Mouse (Mus musculus) T-helper 1 cell (primary cell): ENCODE measurements around the gene Tmem35b.
"Not testable (repeated sequence)": the region's sequence is repeated elsewhere in the genome, so short reads cannot be mapped to it uniquely, and the experiment has no call there.

ENCODE experiments used
- in situ Hi-C: fragments of 300-600 bp; cut with MboI, MseI; formaldehyde crosslinking; loops from one replicate; pipeline ENCODE4 v1.15.1; 2025; ENCODE audit warnings: high pct_unique_total_duplicates

Tmem35b gene

GRCm38 (mm10) chr4:127123391-127123790 is at the start of gene Tmem35b:
Gene Tmem35b (plus strand): TSS chr4:127123691.
- in situ Hi-C loops = no loop called here

DNA sequence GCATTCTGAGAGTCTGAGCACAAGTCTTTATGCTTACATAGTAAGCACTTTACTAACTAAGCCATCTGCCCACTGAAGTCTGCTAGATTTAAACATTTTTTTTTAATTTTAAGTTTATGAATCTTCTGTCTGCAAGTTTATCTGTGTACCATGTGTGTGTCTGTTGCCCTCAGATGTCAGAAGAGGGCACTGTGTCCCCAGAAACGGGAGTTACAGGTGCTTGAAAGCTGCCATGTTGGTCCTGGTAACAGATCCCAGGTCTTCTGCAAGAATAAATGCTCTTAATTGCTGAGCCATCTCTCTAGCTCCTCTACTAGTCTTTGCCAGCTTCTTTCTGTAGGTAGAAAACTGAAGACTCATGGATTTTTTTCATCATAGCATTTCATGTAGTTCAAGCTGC is 48.6 kb upstream of the Tmem35b start:
- in situ Hi-C loops = no loop called here

DNA sequence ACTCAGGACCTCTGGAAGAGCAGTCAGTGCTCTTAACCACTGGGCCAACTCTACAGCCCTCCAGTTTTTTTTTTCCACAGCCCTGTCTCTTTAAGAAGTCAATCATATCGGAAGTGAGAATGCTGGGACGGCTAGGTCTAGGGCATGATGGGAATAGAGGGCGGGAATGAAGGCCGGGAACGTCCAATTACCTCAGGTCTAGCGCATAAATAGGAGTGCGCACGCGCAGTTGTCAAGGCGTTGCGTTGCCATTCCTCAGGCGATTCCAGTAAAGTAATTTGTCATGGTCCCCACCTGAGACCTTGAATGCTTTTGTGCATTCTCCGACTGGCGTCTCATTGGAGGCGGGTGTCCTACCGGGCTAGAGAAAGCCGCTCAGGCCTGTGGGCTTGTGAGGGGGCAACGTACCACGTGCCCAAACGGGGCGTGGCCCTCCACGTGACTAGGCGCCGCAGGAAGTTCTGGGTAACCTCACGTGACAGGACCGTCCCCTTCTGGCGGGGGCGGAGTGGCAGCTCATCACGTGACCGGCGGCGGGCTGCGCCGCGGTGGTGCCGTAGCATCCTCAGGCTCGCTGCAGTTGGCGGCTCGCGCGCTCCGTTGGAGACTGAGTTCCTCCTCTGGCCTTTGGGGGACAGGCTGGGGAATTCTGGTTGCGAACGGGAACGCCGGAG is 46.5 kb upstream of the Tmem35b start, which contains the start of gene Zmym6:
Zmym6 (plus strand) TSS at position 509 of the 674 bp plus-strand sequence.
- in situ Hi-C loops = no loop called here

DNA sequence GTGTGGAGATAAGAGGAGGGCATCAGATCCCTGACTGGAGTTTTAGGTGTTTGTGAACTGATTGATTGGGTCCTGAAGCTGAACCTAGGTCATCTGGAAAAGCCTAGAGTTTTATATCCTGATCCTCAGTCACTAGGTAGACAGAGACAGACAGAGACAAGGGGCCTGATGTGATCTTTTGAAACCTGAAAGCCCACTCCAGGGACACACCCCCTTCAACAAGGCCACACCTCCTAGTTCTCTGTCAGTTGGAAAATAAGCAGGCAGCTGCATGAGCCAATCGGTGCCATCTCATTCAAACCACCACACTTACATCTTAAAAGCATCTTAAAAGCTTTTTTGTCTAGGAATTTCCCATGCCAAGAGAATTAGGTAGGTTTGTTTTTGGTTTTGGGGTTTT is 42.7 kb upstream of the Tmem35b start:
- in situ Hi-C loops = no loop called here

GRCm38 (mm10) chr4:127083131-127083530 is 40.4 kb upstream of the Tmem35b start:
- in situ Hi-C loops = no loop called here

DNA sequence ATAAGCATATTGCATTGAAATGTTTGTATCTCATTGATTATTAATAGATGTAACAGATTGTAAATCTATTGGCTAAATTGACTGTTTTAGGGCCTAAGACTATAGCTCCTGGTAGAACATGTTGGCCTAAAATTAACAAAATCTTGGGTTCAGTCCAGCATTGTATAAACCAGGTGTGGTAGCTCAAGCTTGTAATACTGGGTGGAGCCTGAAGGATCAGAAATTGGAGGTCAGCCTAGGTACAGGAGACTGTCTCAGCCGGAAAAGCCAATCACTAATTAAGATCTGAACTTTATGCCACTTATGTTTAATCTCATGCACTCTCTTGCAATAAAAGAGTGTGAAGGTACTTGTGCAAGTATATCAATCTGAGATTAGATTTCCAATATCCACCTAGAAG is 37.7 kb upstream of the Tmem35b start:
- in situ Hi-C loops = no loop called here

DNA sequence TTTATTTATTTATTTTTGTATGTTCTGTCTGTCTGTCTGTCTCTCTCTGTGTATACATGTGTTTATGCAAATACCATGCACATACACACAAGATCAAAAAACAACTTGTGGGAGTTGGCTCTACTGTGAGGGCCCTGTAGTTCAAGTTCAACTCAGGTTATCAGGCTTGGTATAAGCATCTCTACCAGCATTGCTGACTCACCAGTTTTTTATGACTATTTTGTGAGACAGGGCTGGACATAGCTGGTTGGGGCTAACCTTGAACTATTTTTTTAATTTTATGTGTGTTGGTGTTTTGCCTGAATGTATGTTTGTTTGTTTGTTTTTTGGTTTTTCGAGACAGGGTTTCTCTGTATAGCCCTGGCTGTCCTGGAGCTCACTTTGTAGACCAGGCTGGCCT is 32.3 kb upstream of the Tmem35b start:
- in situ Hi-C loops = no loop called here

DNA sequence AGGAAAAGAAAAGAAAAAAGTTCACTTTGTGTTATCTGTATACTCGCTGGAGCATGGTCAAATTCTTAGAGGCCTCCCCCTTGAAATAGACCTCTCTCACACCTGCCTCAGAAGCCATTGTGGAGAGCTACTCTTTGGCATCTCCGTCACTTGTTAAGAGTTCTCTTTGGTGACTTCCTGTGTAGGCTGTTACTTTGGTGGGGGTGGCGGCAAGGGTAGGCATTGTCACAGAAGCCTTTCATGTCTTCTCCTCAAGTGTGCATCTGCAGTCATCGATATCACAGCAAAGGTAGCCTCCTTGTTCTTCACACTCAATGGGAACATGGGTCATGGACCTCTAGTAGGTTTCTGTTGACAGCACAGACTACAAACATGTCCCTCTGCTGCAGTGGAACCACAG is 28.4 kb upstream of the Tmem35b start:
- in situ Hi-C loops = no loop called here

DNA sequence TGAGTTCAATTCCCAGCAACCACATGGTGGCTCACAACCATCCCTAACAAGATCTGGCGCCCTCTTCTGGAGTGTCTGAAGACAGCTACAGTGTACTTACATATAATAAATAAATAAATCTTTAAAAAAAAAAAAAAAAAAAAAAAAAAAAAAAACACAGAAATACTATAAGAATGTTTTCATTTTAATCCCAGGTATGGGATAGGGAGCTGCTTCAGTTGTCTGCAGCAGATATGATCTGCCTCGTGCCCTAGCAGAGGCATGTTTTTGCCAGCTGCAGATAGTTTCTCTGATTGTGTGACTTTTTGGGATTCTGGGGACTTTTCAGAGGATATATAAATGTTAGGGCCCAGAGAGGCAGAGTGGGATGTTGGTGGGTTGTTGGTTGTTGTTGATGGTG is 23.9 kb upstream of the Tmem35b start:
- in situ Hi-C loops = not testable (repeated sequence)

- in situ Hi-C loops = no loop called here
Observed at GRCm38 (mm10) chr4:127107566-127107965, 15.9 kb upstream of the Tmem35b start.

DNA sequence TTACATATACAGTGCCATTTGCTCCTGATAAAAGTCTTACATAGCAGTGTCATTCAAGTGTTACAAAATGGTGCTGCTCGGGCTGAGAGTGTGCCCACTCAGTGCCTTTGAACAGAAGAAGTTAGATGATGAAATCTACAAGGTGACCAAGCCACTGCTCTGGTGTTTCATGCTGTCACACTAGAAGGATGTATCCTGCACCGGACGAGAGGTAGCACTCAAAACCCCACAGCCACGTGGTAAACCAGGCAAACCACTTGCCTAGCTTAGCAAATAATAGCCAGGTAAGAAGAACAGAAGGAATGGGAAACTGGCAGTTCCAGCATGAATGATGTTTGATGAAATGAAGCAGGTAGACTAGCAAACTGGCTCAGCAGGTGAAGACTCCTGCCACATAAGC is 12.9 kb upstream of the Tmem35b start:
- in situ Hi-C loops = no loop called here

GRCm38 (mm10) chr4:127124331-127124730 is 840 bp downstream of the Tmem35b start:
- in situ Hi-C loops = no loop called here

- in situ Hi-C loops = no loop called here
Observed at GRCm38 (mm10) chr4:127125834-127126463, 2.5 kb downstream of the Tmem35b start.

- in situ Hi-C loops = no loop called here
Observed at GRCm38 (mm10) chr4:127134687-127135086, 11.2 kb downstream of the Tmem35b start.

- in situ Hi-C loops = no loop called here
Observed at GRCm38 (mm10) chr4:127137591-127137990, 14.1 kb downstream of the Tmem35b start.

DNA sequence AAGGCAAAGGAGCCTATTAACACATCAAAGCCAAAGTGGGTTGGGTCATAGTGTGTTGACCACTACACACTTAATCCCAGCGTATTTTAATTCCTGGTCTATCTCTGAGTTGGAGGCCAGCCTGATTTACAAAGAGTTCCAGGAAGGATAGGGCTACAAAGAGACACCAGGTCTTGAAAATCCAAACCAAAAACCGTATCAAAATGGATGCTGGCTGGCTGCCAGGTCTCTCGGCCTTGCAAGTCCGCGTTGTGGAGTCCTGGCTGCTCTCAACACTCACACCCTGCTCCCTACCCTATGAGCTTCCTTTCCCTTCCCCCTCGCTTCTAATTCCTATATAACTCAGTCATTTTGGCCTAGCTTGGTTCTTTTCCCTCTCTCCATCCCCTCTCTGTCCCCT is 15.0 kb downstream of the Tmem35b start:
- in situ Hi-C loops = no loop called here

DNA sequence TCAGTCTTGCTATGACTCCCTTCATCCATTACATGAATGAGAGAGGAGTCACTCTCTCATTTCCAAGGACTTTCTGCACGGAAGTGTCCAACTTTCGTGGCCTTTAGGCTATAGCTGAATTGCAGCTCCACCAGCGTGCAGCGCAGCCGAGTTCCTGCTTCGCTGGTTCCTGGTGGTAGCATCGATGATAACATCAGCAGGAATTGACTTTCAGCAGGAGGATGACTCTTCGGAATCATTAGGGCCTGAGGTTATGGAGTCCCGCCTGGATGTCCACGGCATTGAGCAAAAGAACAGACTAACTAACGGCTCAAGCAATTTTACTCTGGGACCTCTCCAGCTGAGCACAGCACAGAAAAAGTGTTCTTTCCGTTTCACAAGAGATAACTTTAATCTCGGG is 26.5 kb downstream of the Tmem35b start:
- in situ Hi-C loops = no loop called here

GRCm38 (mm10) chr4:127153345-127153744 is 29.9 kb downstream of the Tmem35b start:
- in situ Hi-C loops = no loop called here

GRCm38 (mm10) chr4:127155757-127156156 is 32.3 kb downstream of the Tmem35b start:
- in situ Hi-C loops = no loop called here

DNA sequence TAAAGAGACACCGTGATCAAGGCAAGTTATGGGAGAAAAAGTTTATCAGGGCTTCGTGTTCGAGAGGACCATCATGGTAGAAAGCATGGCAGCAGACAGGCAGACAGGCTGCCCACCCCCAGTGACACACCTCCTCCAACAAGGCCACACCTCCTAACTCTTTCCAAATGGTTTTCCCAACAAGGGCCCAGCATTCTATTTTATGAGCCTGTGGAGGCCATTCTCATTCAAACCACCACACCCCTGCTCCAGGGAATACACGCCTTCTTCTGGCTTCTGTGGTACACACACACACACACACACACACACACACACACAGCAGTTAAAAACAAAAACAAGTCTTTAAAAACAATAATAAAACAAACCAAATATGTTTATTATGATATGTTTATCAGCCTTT is 34.3 kb downstream of the Tmem35b start:
- in situ Hi-C loops = no loop called here

GRCm38 (mm10) chr4:127163926-127164325 is 40.4 kb downstream of the Tmem35b start:
- in situ Hi-C loops = no loop called here

GRCm38 (mm10) chr4:127167096-127167495 is 43.6 kb downstream of the Tmem35b start:
- in situ Hi-C loops = no loop called here

GRCm38 (mm10) chr4:127167731-127168130 is 44.2 kb downstream of the Tmem35b start:
- in situ Hi-C loops = no loop called here
